Mouse (Mus musculus): ENCODE data around the gene Gm4869. TPM values are rescaled to one million over a fixed set of nuclear protein-coding genes. Genes with fewer than 3 reads are reported as not detected.
"Not testable (repeated sequence)": the region's sequence is repeated elsewhere in the genome, so short reads cannot be mapped to it uniquely, and the experiment has no call there.

Gm4869 gene
- polyA plus RNA-seq, 1 experiment from 2014 or later, result not detected

GRCm38 (mm10) chr5:140425016-140425783 is 20.2 kb upstream of the Gm4869 start:
- Histone ChIP-seq H3K27me3 (replicated peaks; ENCODE audit: low read depth, poor library complexity, severe bottlenecking) (no peaks in the 10 kb centered on the region), H3K4me1 (peaks cover 16% of the 10 kb centered on the region), H3K36me3 (replicated peaks) (peaks cover 92% of the 10 kb centered on the region), H3K9me3 (no peaks in the 10 kb centered on the region), H3K4me3 (no peak overlapping the region), H3K27ac (replicated peaks) (no peak overlapping the region)
- DNase-seq (ENCODE audit: low spot score), result no peak
- WGBS, result 94% methylated on average over 17 of the region's 17 CpGs

GRCm38 (mm10) chr5:140439117-140439516 is 6.3 kb upstream of the Gm4869 start:
- peaks cover 96% of the 10 kb centered on the region for H3K36me3 ChIP-seq (replicated peaks)
- not testable (repeated sequence) for DNase-seq (ENCODE audit: low spot score); H3K9me3 ChIP-seq; H3K4me3 ChIP-seq; H3K27ac ChIP-seq (replicated peaks); H3K27me3 ChIP-seq (replicated peaks; ENCODE audit: low read depth, poor library complexity, severe bottlenecking); H3K4me1 ChIP-seq
- WGBS, result 94% methylated on average over 5 of the region's 6 CpGs

GRCm38 (mm10) chr5:140441406-140441805 is 4.0 kb upstream of the Gm4869 start:
- Histone ChIP-seq H3K27ac (replicated peaks) (no peak overlapping the region), H3K4me1 (no peaks in the 10 kb centered on the region), H3K27me3 (replicated peaks; ENCODE audit: low read depth, poor library complexity, severe bottlenecking) (no peaks in the 10 kb centered on the region), H3K4me3 (no peak overlapping the region), H3K36me3 (replicated peaks) (peaks cover 96% of the 10 kb centered on the region), H3K9me3 (no peaks in the 10 kb centered on the region)
- 91% methylated on average over 3 of the region's 3 CpGs for WGBS
- no peak for DNase-seq (ENCODE audit: low spot score)

GRCm38 (mm10) chr5:140444012-140444411 is 1.4 kb upstream of the Gm4869 start:
- Histone ChIP-seq H3K4me3 (no peak overlapping the region), H3K4me1 (no peaks in the 10 kb centered on the region), H3K27ac (replicated peaks) (no peak overlapping the region), H3K36me3 (replicated peaks) (peaks cover 79% of the 10 kb centered on the region), H3K9me3 (no peaks in the 10 kb centered on the region), H3K27me3 (replicated peaks; ENCODE audit: low read depth, poor library complexity, severe bottlenecking) (no peaks in the 10 kb centered on the region)
- 90% methylated on average over 4 of the region's 4 CpGs for WGBS
- no peak for DNase-seq (ENCODE audit: low spot score)

GRCm38 (mm10) chr5:140446054-140446453 is 609 bp downstream of the Gm4869 start:
- no peaks in the 10 kb centered on the region for H3K27me3 ChIP-seq (replicated peaks; ENCODE audit: low read depth, poor library complexity, severe bottlenecking)
- no peaks in the 10 kb centered on the region for H3K4me1 ChIP-seq
- H3K36me3 ChIP-seq (replicated peaks), result peaks cover 59% of the 10 kb centered on the region
- H3K4me3 ChIP-seq, result no peak overlapping the region
- H3K27ac ChIP-seq (replicated peaks), result no peak overlapping the region
- no peaks in the 10 kb centered on the region for H3K9me3 ChIP-seq
- no peak for DNase-seq (ENCODE audit: low spot score)
- 79% methylated on average over 7 of the region's 7 CpGs for WGBS

- no peaks in the 10 kb centered on the region for H3K36me3 ChIP-seq (replicated peaks)
- H3K27me3 ChIP-seq (replicated peaks; ENCODE audit: low read depth, poor library complexity, severe bottlenecking), result no peaks in the 10 kb centered on the region
- DNase-seq (ENCODE audit: low spot score), result no peak
- no peak overlapping the region for H3K27ac ChIP-seq (replicated peaks)
- H3K9me3 ChIP-seq, result no peaks in the 10 kb centered on the region
- no peak overlapping the region for H3K4me3 ChIP-seq
- H3K4me1 ChIP-seq, result no peaks in the 10 kb centered on the region
These were observed 9.0 kb downstream of the Gm4869 start for GRCm38 (mm10) chr5:140454488-140454887.

- 75% methylated on average over 2 of the region's 2 CpGs for whole genome bisulfite sequencing
These were observed 10.0 kb downstream of the Gm4869 start for GRCm38 (mm10) chr5:140455466-140455865.

GRCm38 (mm10) chr5:140461476-140461875 is 16.0 kb downstream of the Gm4869 start:
- Histone ChIP-seq H3K4me3 (no peak overlapping the region), H3K36me3 (replicated peaks) (no peaks in the 10 kb centered on the region), H3K9me3 (peaks cover 19% of the 10 kb centered on the region), H3K27ac (replicated peaks) (no peak overlapping the region), H3K4me1 (no peaks in the 10 kb centered on the region), H3K27me3 (replicated peaks; ENCODE audit: low read depth, poor library complexity, severe bottlenecking) (no peaks in the 10 kb centered on the region)
- 83% methylated on average over 3 of the region's 3 CpGs for WGBS
- no peak for DNase-seq (ENCODE audit: low spot score)

More at GRCm38 (mm10) chr5:140455466-140455865, 10.0 kb downstream of the Gm4869 start:
- DNase-seq (ENCODE audit: low spot score), result no peak
- Histone ChIP-seq H3K9me3 (no peaks in the 10 kb centered on the region), H3K36me3 (replicated peaks) (no peaks in the 10 kb centered on the region), H3K27me3 (replicated peaks; ENCODE audit: low read depth, poor library complexity, severe bottlenecking) (no peaks in the 10 kb centered on the region), H3K4me3 (no peak overlapping the region), H3K27ac (replicated peaks) (no peak overlapping the region), H3K4me1 (no peaks in the 10 kb centered on the region)

GRCm38 (mm10) chr5:140463151-140463550 is 17.7 kb downstream of the Gm4869 start:
- WGBS, result 82% methylated on average over 2 of the region's 2 CpGs
- not testable (repeated sequence) for H3K36me3 ChIP-seq (replicated peaks); H3K4me1 ChIP-seq; H3K27ac ChIP-seq (replicated peaks); H3K4me3 ChIP-seq; DNase-seq (ENCODE audit: low spot score); H3K27me3 ChIP-seq (replicated peaks; ENCODE audit: low read depth, poor library complexity, severe bottlenecking)
- H3K9me3 ChIP-seq, result peaks cover 19% of the 10 kb centered on the region

GRCm38 (mm10) chr5:140464943-140465342 is 19.5 kb downstream of the Gm4869 start:
- WGBS, result 81% methylated on average over 2 of the region's 2 CpGs
- Histone ChIP-seq H3K27ac (replicated peaks) (no peak overlapping the region), H3K4me3 (no peak overlapping the region), H3K36me3 (replicated peaks) (no peaks in the 10 kb centered on the region), H3K9me3 (peaks cover 19% of the 10 kb centered on the region), H3K27me3 (replicated peaks; ENCODE audit: low read depth, poor library complexity, severe bottlenecking) (no peaks in the 10 kb centered on the region), H3K4me1 (peaks cover 7% of the 10 kb centered on the region; the same call in 1 of the 2 replicates)
- no peak for DNase-seq (ENCODE audit: low spot score)

- Histone ChIP-seq H3K4me1 (peaks cover 7% of the 10 kb centered on the region; the same call in 1 of the 2 replicates), H3K36me3 (replicated peaks) (no peaks in the 10 kb centered on the region), H3K27me3 (replicated peaks; ENCODE audit: low read depth, poor library complexity, severe bottlenecking) (no peaks in the 10 kb centered on the region), H3K4me3 (no peak overlapping the region), H3K27ac (replicated peaks) (no peak overlapping the region), H3K9me3 (0 out of 2 replicates have a peak, but pooled peaks cover 3% of the 10 kb centered on the region)
- 77% methylated on average over 3 of the region's 3 CpGs for WGBS
- no peak for DNase-seq (ENCODE audit: low spot score)
These were observed 26.9 kb downstream of the Gm4869 start for GRCm38 (mm10) chr5:140472336-140472735.

- Histone ChIP-seq H3K4me3 (no peak overlapping the region), H3K4me1 (no peaks in the 10 kb centered on the region), H3K27me3 (replicated peaks; ENCODE audit: low read depth, poor library complexity, severe bottlenecking) (peaks cover 2% of the 10 kb centered on the region; the same call in 1 of the 2 replicates), H3K9me3 (0 out of 2 replicates have a peak, but pooled peaks cover 4% of the 10 kb centered on the region), H3K36me3 (replicated peaks) (no peaks in the 10 kb centered on the region), H3K27ac (replicated peaks) (no peak overlapping the region)
- WGBS, result 81% methylated on average over 4 of the region's 4 CpGs
- no peak for DNase-seq (ENCODE audit: low spot score)
These were observed 36.0 kb downstream of the Gm4869 start for GRCm38 (mm10) chr5:140481458-140481857.

GRCm38 (mm10) chr5:140491142-140491541 is 45.7 kb downstream of the Gm4869 start:
- 59% methylated on average over 6 of the region's 6 CpGs for WGBS

More at GRCm38 (mm10) chr5:140491142-140491541, 45.7 kb downstream of the Gm4869 start:
- Histone ChIP-seq H3K9me3 (no peaks in the 10 kb centered on the region), H3K36me3 (replicated peaks) (no peaks in the 10 kb centered on the region), H3K27me3 (replicated peaks; ENCODE audit: low read depth, poor library complexity, severe bottlenecking) (peaks cover 25% of the 10 kb centered on the region), H3K27ac (replicated peaks) (no peak overlapping the region), H3K4me1 (peaks cover 6% of the 10 kb centered on the region), H3K4me3 (no peak overlapping the region)
- no peak for DNase-seq (ENCODE audit: low spot score)
